8 mouse cellular contexts compared by ENCODE assay signal in the genomic region with DNA sequence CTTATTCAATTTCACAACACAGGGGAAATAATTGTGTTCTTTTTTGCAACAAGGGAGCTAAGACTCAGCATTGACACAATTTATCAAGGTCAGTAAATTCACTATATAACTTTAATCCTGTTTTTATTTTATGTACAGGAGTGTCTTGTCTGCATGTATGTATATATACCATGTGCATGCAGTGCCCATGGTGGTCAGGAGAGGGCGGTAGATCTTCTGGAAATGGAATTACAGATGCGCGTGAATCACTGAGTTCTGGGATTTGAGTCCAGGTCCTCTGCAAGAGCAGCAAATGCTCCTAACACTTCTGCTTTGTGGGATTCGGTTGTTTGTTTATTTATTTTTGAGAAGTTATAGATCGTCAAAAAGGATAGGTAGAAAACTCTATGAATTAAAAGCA. TPM values are rescaled to one million over a fixed set of nuclear protein-coding genes. Genes with fewer than 3 reads are reported as not detected.
DNase-seq lines count a peak whose midpoint lies in the region; ATAC-seq and TF ChIP-seq lines count a peak whose summit lies in the region.
"Had no signal": no experiment of that assay in that cellular context is flagged by ENCODE, and none has a peak within 500 bp of the region (broad histone marks: within the 10 kb centered on the region; RNA-seq: fewer than 3 reads in every experiment).

No protein-coding gene starts in this region.

- no peak overlapping the region for H3K9ac ChIP-seq in heart, postnatal 0 days (replicated peaks; ENCODE audit: low read depth, low read length)
- no peak overlapping the region for H3K9ac ChIP-seq in neural tube, embryonic 13.5 days
- H3K9ac ChIP-seq: limb, embryonic 15.5 days had no signal

- no peak for TF ChIP-seq EP300 in heart, postnatal 0 days (IDR thresholded peaks at IDR 0.05; ENCODE audit: low read depth)

- no peaks in the 10 kb centered on the region for H3K27me3 ChIP-seq in heart, postnatal 0 days (ENCODE audit: control insufficient read depth, insufficient read depth, low read length)
- H3K27me3 ChIP-seq in heart, embryonic 10.5 days (ENCODE audit: insufficient read depth, poor library complexity, severe bottlenecking): no peaks in the 10 kb centered on the region
- no peaks in the 10 kb centered on the region for H3K27me3 ChIP-seq in neural tube, embryonic 13.5 days
- peaks cover 40% of the 10 kb centered on the region for H3K27me3 ChIP-seq in G1E (ENCODE audit: insufficient read depth, low read length)
- H3K27me3 ChIP-seq in small intestine, adult 2 months (ENCODE audit: control insufficient read depth, insufficient read depth, low read length): no peaks in the 10 kb centered on the region
- H3K27me3 ChIP-seq: limb, embryonic 15.5 days had no signal

- DNase-seq in heart, postnatal 0 days (ENCODE audit: low spot score): no peak
- DNase-seq in heart, embryonic 10.5 days (ENCODE audit: low spot score): no peak
- no peak for DNase-seq in neural tube, embryonic 10.5 days (ENCODE audit: extremely low spot score, low spot score)
- DNase-seq in G1E (ENCODE audit: low spot score): no peak
- DNase-seq in testis, postnatal 10 days (ENCODE audit: low spot score): no peak

- 87% methylated on average over 5 of the region's 5 CpGs for WGBS in heart, postnatal 0 days
- 81% methylated on average over 5 of the region's 5 CpGs for WGBS in heart, embryonic 10.5 days
- WGBS in neural tube, embryonic 13.5 days: 88% methylated on average over 5 of the region's 5 CpGs
- WGBS in small intestine, adult 2 months: 89% methylated on average over 5 of the region's 5 CpGs

- no peak overlapping the region for H3K27ac ChIP-seq in heart, postnatal 0 days (ENCODE audit: low read depth)
- no peak overlapping the region for H3K27ac ChIP-seq in heart, embryonic 10.5 days
- H3K27ac ChIP-seq in neural tube, embryonic 13.5 days (replicated peaks): peak overlapping the region; percentile 97; the same call in 1 of the 2 replicates
- no peak overlapping the region for H3K27ac ChIP-seq in small intestine, adult 2 months (ENCODE audit: insufficient read depth, low read depth, low read length)
- H3K27ac ChIP-seq: limb, embryonic 15.5 days had no signal

- TF ChIP-seq POLR2A in small intestine, adult 2 months (IDR thresholded peaks at IDR 0.05; ENCODE audit: low read depth, low read length): no peak

- no peak overlapping the region for H3K4me2 ChIP-seq in heart, postnatal 0 days (ENCODE audit: low read depth, low read length)
- no peak overlapping the region for H3K4me2 ChIP-seq in neural tube, embryonic 13.5 days
- H3K4me2 ChIP-seq: limb, embryonic 15.5 days had no signal

- peak; percentile 28 for TF ChIP-seq CTCF in heart, postnatal 0 days (IDR thresholded peaks at IDR 0.05; ENCODE audit: low read depth)
- 0 out of 2 replicates have a peak, but pooled peaks have one; percentile 20 for TF ChIP-seq CTCF in G1E (IDR thresholded peaks at IDR 0.05; ENCODE audit: low read depth, low read length)
- TF ChIP-seq CTCF in small intestine, adult 2 months (IDR thresholded peaks at IDR 0.05; ENCODE audit: extremely low read depth, insufficient read length, insufficient replicate concordance, low read depth, low read length): peak; percentile 25; the same call in 1 of the 2 replicates

- H3K4me1 ChIP-seq in heart, postnatal 0 days (ENCODE audit: control insufficient read depth, insufficient read depth): peaks cover 51% of the 10 kb centered on the region
- H3K4me1 ChIP-seq in heart, embryonic 10.5 days: peaks cover 41% of the 10 kb centered on the region
- peaks cover 45% of the 10 kb centered on the region for H3K4me1 ChIP-seq in neural tube, embryonic 13.5 days (replicated peaks)
- H3K4me1 ChIP-seq in G1E (ENCODE audit: insufficient read depth, low read depth, low read length): peaks cover 37% of the 10 kb centered on the region
- H3K4me1 ChIP-seq in small intestine, adult 2 months (ENCODE audit: control insufficient read depth, insufficient read depth, insufficient read length, low read length): peaks cover 20% of the 10 kb centered on the region

- no peaks in the 10 kb centered on the region for H3K36me3 ChIP-seq in heart, postnatal 0 days (replicated peaks; ENCODE audit: control insufficient read depth, insufficient read depth, low read length)
- no peaks in the 10 kb centered on the region for H3K36me3 ChIP-seq in heart, embryonic 10.5 days
- H3K36me3 ChIP-seq in neural tube, embryonic 13.5 days: no peaks in the 10 kb centered on the region
- H3K36me3 ChIP-seq in G1E (replicated peaks): no peaks in the 10 kb centered on the region
- no peaks in the 10 kb centered on the region for H3K36me3 ChIP-seq in small intestine, adult 2 months (ENCODE audit: control insufficient read depth, insufficient read depth, low read length)
- H3K36me3 ChIP-seq: limb, embryonic 15.5 days had no signal

- H3K4me3 ChIP-seq in heart, postnatal 0 days (ENCODE audit: low read depth, low read length): no peak overlapping the region
- H3K4me3 ChIP-seq in heart, embryonic 10.5 days: no peak overlapping the region
- no peak overlapping the region for H3K4me3 ChIP-seq in neural tube, embryonic 13.5 days
- H3K4me3 ChIP-seq in G1E (ENCODE audit: low read depth, low read length): no peak overlapping the region
- no peak overlapping the region for H3K4me3 ChIP-seq in small intestine, adult 2 months (ENCODE audit: low read depth, low read length)
- H3K4me3 ChIP-seq: limb, embryonic 15.5 days had no signal

- no peak for ATAC-seq in heart, postnatal 0 days (ENCODE audit: insufficient read depth, low read depth)
- ATAC-seq in neural tube, embryonic 13.5 days (ENCODE audit: low read depth): no peak
- ATAC-seq in G1E (ENCODE audit: extremely low read depth, insufficient number of reproducible peaks, low FRiP score, poor library complexity, severe bottlenecking): no peak

- no peaks in the 10 kb centered on the region for H3K9me3 ChIP-seq in heart, postnatal 0 days (replicated peaks; ENCODE audit: control insufficient read depth, low read length)
- H3K9me3 ChIP-seq in heart, embryonic 10.5 days: no peaks in the 10 kb centered on the region
- H3K9me3 ChIP-seq in neural tube, embryonic 13.5 days: no peaks in the 10 kb centered on the region
- peaks cover 2% of the 10 kb centered on the region; the same call in 1 of the 2 replicates for H3K9me3 ChIP-seq in G1E (replicated peaks)
- H3K9me3 ChIP-seq: limb, embryonic 15.5 days had no signal

RNA-seq across cellular contexts. Expression of a gene that starts 37.8 kb away (rescaled TPM):
- total RNA-seq in heart, postnatal 0 days (2014; rRNA removed; ENCODE audit: low replicate concordance): 36.9 and 48.7 TPM in 2 replicates
- 541 and 578 TPM in 2 replicates for polyA plus RNA-seq in heart, postnatal 0 days (2015; fragmentation: Nextera tagmentation; extraction: Ambion mirVana)
- polyA plus RNA-seq in heart, embryonic 10.5 days (2016; fragmentation: Nextera tagmentation; extraction: Ambion mirVana): 456 and 495 TPM in 2 replicates
- 455 and 475 TPM in 2 replicates for polyA plus RNA-seq in neural tube, embryonic 13.5 days (2015; fragmentation: Nextera tagmentation; extraction: Ambion mirVana)
- total RNA-seq in G1E (2014; fragmentation: Nextera tagmentation) (137 and 157 TPM in 2 replicates), G1E (2017) (42.4 and 74.2 TPM in 2 replicates)
- polyA plus RNA-seq in G1E (2012): 19.7 and 26.5 TPM in 2 replicates
- polyA plus RNA-seq in small intestine, adult 2 months (2012; rRNA removed): 28.1 and 34.7 TPM in 2 replicates

Comparison
In these comparisons a context has a peak if more than half of its experiments do, and no peak if none do; other contexts are left out.
1. RNA of a gene that starts 37.8 kb away (polyA plus RNA-seq): 541 to 578 TPM in heart, postnatal 0 days, 456 to 495 TPM in heart, embryonic 10.5 days and 455 to 475 TPM in neural tube, embryonic 13.5 days; 28.1 to 34.7 TPM in small intestine, adult 2 months and 19.7 to 26.5 TPM in G1E; every median in the first group is over 10 times any median in the second.
2. Peak in every context shown above with its lines, with median percentiles within 50 percentile points of each other: CTCF ChIP-seq.